Mouse (Mus musculus): ENCODE data around the gene Galnt14.

Gene Galnt14

GRCm38 (mm10) chr17:73502613-73503012 lies 207.6 kb downstream of the Galnt14 start:
- DNase-seq: no peak

DNA sequence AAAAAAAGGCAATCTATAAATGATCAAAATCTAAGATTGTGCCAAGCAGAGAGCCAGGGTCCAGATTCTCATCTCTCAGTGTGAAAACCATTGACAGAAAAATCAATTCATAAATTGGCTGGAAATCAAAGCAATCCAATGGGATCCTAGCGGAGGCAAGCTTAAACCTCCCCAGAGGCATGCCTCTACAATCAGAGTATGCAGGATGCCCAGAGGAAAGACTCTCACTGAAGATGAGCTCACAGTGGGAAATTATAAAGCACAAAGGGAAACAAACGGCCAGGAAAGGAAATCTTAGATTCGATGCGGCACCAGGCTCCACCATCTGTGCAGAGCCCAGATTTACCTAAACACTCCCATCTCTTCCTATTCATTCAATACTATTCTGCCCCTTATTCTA lies 220.7 kb downstream of the Galnt14 start:
- DNase-seq: no peak

DNA sequence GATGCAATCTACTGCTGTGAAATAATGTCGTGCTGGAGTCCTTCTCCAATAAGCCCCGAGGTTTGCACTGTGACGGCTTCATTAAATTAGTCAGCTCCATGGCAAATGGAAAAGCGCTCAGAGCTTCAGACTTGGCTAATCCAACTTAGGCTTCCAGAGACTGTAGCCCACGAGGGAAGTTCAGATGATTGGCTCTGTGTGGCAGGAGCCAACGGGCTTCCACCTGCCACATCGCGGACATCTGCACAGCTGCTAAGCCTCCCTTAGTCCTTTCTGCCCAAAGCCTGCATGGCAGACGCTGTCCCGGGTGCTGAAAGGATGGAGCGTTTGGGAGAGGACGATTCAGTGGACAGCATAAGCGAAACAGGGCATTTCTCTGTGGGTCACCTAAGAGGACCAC lies 222.5 kb downstream of the Galnt14 start:
- no peak for DNase-seq

- no peak for DNase-seq
These were observed 222.9 kb downstream of the Galnt14 start for GRCm38 (mm10) chr17:73487380-73487779.

GRCm38 (mm10) chr17:73477096-73478076 lies 232.9 kb downstream of the Galnt14 start:
- DNase-seq: no peak

DNA sequence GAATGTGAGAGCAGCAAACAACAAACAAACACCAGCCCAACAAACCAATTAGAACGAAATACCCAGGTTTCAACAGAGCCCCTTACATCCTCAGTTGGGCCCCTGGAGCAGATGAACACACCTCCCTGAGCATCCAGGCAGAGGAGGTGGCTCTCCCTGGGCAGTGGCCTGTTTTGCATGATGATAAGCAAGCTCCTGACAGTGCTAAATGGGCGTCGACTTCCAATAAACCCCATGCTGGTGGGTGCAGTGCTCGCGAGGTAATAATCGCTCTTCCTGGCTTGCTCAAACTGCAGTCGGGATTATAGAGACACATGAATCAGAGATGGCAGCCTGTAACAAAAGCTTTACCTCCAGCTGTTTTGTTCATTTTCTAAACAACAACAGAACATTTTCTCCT lies 235.9 kb downstream of the Galnt14 start:
- no peak for DNase-seq

- DNase-seq: no peak
These were observed 237.2 kb downstream of the Galnt14 start for GRCm38 (mm10) chr17:73473012-73473411.

- DNase-seq: no peak
These were observed 249.4 kb downstream of the Galnt14 start for GRCm38 (mm10) chr17:73460874-73461273.

- DNase-seq: no peak
These were observed 251.5 kb downstream of the Galnt14 start for GRCm38 (mm10) chr17:73458741-73459140.

DNA sequence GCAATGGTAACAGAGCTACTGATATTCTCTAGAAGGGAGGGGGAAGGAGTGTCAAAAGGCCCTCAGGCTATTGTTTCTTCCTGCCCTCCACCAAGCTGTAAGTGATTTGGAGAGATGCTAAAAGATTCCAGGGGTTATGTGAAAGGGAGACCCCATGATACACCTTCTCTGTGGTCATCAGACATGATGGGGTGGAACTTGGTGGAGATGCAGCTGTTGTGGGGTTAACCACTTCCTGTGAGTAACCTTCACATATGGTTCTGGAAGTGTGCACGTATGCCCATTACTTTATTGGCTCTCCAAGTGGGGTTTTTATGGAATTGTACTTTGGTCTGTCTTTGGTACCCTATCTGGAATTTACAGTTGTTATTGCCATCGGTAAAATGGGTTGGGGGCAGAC lies 253.7 kb downstream of the Galnt14 start:
- DNase-seq: no peak

- DNase-seq: no peak
These were observed 256.6 kb downstream of the Galnt14 start for GRCm38 (mm10) chr17:73453646-73454045.

DNA sequence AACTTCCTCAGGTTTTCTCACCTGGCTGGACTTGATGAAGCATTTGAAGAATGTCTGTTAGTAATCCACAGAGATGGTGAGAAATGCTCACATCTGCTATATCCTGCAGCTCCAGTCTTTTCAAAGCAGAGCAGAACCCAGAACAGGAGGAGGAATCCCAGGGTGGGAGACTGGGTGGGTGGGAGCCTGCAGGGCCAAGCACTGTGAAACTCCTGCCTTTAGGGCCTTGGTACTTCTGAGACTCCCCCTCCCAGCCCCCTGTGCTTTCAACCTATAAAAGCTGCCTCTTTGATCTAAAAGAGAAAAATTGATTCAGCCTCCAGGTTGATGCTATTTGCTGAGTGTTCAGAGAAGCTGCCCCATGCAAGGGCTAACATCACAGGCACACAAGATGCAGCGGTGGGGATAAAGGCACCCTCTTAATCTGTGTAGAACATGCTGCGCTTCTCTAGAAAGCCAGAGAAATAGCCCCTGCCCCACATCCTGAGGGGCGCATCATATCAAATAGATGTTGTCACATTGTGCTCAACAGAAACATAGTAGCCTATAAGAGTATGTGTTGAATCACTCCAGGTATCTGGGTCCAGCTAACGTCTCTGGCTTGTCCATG lies 258.0 kb downstream of the Galnt14 start:
- DNase-seq: no peak

- DNase-seq: no peak
These were observed 261.1 kb downstream of the Galnt14 start for GRCm38 (mm10) chr17:73449104-73449503.
